Mouse (Mus musculus) left cerebral cortex, postnatal 36 days (tissue): ENCODE data around the gene Nup85. TPM values are rescaled to one million over a fixed set of nuclear protein-coding genes. Genes with fewer than 3 reads are reported as not detected.

Experiments
- DNase-seq, 2 experiments: peaks; one replicate each; pipeline ENCODE4 v3.0.0; 2021 to 2022; ENCODE audit warnings: low spot score in 2 of 2, mixed read lengths in 1 of 2
- intact Hi-C: fragments of 180-260 bp; cut with DNase I; formaldehyde crosslinking; loops from one replicate; pipeline ENCODE4 v1.15.1; 2025
- total RNA-seq, 2 experiments: library from RNA; stranded (reverse); gene quantifications; 2 replicates each; pipeline ENCODE4 v1.2.3; 2021

Nup85 gene
- total RNA-seq, 2 experiments from 2014 or later: 41.6 to 49.9 TPM

DNA sequence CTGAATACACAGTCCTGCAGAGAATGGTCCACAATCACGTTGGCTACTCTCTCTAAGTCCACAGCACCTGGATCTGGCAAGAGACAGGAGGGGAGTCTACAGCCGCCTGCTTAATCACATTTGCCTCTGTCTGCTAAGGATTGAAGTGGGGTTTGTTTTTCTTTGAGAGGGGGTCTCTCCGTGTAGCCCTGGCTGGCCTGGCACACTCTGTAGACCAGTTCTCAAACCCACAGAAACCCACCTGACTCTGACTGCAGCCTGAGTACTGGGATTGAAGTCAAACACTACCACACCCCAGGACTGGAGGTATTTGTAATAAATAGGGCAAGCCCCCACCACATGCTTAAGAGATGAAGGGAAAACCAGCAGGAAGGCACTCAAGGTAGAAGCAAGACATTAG lies 45.3 kb downstream of the Nup85 start:
- intact Hi-C loops: no loop called here
- no peak for DNase-seq

- intact Hi-C loops: loop anchor here (5.0 kb wide), 1 partner anchor 124 kb away; no protein-coding TSS in a partner anchor
- DNase-seq: no peak
Measured at GRCm38 (mm10) chr11:115611173-115611572, 46.9 kb downstream of the Nup85 start.

DNA sequence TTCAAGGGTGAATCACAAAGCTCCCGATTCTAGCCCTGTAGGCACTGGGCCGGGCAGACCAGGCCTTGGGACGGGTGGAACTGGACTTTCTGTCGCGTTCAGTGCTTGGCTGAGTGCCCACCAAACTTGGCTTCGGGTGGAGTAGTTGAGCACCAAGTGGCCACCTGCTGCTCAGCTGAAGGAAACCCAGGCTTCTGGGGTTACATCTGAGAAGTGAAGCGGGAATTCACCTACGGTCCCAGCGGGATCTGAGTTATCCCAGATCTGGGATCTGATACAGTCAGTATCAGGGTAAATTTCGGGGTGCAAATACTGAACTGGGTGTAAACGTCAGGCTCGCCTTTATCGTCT lies 47.8 kb downstream of the Nup85 start:
- DNase-seq: peak; percentile 46 to 49

GRCm38 (mm10) chr11:115612410-115613137 lies 48.3 kb downstream of the Nup85 start, which contains the start of gene Mif4gd:
Gene Mif4gd (minus strand): TSS chr11:115612969.
- intact Hi-C loops: loop anchor here (5.0 kb wide), 1 partner anchor 125 kb away; no protein-coding TSS in a partner anchor
- DNase-seq: peak; percentile 70 to 72

More for the DNA sequence above, 47.8 kb downstream of the Nup85 start:
- intact Hi-C loops: loop anchor here (5.0 kb wide), 1 partner anchor 125 kb away; no protein-coding TSS in a partner anchor

DNA sequence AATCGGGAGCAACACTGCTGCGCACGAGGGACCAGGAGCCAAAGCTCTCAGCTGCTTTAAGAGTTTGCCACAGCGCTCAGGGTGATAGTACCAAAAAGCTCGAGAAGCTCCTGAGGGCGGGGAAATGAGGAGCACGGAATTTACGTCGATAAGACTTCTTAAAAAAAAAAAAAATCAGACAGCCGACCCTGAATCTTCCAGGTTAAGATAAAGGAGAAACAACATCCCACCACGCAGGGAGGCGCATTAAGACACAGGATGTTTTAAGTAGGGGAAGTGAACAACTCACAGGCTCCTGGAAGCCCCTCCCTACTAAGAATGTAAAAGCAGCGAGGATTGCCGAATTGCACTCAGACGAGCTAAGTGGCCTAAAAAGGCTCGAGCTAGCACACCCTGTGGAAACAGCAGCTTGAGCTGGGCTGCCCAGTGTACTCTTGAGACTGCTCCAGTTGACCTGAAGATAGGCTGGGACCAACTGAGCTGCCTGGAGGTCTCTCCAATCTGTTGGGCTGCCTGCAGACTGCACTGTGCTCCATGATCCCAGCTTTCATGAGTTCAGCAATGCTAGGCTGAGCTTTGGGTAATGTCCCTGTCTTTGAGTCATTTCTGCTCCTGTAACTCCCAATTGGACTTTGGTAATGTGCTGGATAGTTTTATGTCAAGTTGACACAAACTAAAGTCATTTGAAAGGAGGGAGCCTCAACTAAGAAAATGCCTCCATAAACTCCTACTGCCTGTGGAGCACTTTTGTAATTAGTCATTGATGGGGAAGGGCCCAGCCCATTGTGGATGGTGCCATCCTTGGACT lies 49.1 kb downstream of the Nup85 start:
- intact Hi-C loops: loop anchor here (5.0 kb wide), 1 partner anchor 126 kb away; no protein-coding TSS in a partner anchor
- no peak for DNase-seq

DNA sequence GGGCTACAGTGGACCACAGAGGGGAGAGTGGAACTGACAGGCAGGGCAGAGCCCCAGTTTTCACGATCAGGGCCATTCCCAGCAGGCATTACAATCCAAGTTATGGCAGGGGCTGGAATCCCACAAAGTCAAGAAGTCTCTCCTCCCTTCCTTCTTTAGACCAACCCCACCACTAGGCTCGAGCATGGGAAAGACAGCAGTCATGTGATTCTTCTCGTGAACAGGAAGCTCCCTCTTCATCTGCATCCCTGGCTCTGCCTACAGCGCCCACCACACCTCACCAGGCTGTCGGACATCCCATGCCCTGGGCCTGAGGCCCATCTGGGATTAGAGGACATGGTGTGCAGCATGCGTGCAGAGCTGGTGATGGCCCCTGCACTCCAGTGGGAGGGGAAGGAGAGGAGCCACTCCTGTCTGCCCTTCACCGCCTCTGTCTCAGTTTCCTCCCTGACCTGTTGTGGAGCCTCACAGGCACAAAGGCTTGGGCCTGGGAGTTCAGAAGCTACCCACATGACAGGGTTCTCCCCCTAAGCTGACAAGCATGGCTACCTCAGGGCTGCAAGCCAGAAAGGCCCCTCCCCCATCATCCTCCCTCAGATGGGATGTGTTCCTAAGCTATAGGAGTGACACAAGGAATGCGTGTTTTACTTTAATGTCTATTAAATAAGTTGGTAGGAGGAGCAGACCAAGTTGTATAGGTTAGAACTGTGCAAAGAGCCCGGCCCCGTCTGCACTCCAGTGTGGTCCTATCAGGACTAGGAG lies 50.3 kb downstream of the Nup85 start:
- intact Hi-C loops: loop anchor here (5.0 kb wide), 1 partner anchor 127 kb away; no protein-coding TSS in a partner anchor
- DNase-seq: no peak

GRCm38 (mm10) chr11:115615108-115615825 lies 51.0 kb downstream of the Nup85 start:
- intact Hi-C loops: no loop called here
- no peak for DNase-seq

GRCm38 (mm10) chr11:115615875-115616274 lies 51.6 kb downstream of the Nup85 start:
- intact Hi-C loops: no loop called here
- no peak for DNase-seq

DNA sequence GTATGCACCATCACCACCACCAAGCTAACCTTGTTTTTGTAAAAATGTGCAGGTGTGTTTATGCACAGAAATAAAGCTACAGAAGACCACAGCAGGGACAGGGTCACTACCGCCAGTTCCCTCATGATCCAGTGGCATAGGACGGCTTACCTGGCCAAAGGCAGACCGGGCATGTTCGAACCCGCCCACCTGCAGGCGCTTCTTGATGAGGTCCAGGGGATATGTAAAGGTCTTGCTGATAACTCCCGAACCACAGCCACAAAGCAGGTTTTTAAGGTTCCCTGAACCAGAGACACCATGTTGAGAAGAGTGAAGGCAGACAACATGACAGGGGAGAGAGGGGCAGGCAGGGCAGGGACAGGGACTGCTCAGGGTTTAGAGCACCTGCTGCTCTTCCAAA lies 52.1 kb downstream of the Nup85 start:
- intact Hi-C loops: no loop called here
- DNase-seq: no peak

GRCm38 (mm10) chr11:115616893-115617292 lies 52.7 kb downstream of the Nup85 start:
- DNase-seq: no peak
- intact Hi-C loops: no loop called here

GRCm38 (mm10) chr11:115618001-115618400 lies 53.8 kb downstream of the Nup85 start:
- intact Hi-C loops: no loop called here
- DNase-seq: no peak

GRCm38 (mm10) chr11:115618732-115619516 lies 54.7 kb downstream of the Nup85 start:
- DNase-seq: no peak
- intact Hi-C loops: no loop called here

DNA sequence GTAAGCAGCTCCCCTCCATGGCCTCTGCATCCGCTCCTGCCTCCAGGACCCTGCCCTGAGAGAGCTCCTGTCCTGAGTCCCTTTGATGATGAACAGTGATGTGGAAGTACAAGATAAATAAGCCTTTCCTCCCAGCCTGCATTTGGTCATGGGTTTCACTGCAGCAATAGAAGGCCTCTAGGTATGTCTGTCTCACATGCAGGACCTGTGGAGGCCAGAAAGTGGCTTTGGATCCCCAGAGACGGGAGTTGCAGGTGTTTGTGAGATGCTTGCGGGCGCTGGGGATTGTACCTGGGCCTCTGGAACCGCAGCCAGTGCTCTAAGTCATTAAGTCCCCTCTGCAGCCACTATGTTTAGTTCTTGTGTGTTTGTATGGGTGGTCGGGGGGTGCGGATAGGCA lies 55.7 kb downstream of the Nup85 start:
- intact Hi-C loops: no loop called here
- no peak for DNase-seq

GRCm38 (mm10) chr11:115623487-115624070 lies 59.3 kb downstream of the Nup85 start:
- DNase-seq: no peak
- intact Hi-C loops: no loop called here

DNA sequence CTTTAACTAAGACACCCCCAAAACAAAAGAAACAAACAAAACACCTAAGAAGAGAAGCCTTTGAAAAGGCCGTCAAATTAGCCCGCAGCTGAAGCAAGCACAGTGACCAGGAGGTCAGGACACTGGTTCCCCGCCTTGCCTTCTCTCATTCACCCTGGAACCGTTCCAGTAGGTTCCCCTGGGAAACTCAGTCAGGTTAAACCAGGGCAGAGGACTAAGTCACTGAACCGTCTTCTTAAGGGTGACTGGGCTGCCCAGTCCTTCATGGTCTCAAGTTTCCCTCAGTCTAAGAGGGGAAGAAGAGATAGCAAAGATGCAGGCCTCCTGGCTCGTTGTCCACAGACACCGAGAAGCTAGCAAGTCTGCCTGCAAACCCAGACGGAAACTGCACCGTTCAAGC lies 61.6 kb downstream of the Nup85 start:
- intact Hi-C loops: no loop called here
- DNase-seq: no peak

- intact Hi-C loops: no loop called here
- no peak for DNase-seq
Measured at GRCm38 (mm10) chr11:115626824-115627616, 62.8 kb downstream of the Nup85 start.

GRCm38 (mm10) chr11:115627705-115628464 lies 63.7 kb downstream of the Nup85 start, which contains the start of gene Slc25a19:
Gene Slc25a19 (minus strand): TSS chr11:115628295.
- intact Hi-C loops: no loop called here
- peak; percentile 99 for DNase-seq
